Mouse (Mus musculus) kidney, adult 8-10 months (tissue): ENCODE measurements around the gene Nos1ap.

ENCODE experiments used
- DNase-seq, 2 experiments: peaks; one replicate each; pipeline ENCODE4 v3.0.0; 2022

Nos1ap gene

DNA sequence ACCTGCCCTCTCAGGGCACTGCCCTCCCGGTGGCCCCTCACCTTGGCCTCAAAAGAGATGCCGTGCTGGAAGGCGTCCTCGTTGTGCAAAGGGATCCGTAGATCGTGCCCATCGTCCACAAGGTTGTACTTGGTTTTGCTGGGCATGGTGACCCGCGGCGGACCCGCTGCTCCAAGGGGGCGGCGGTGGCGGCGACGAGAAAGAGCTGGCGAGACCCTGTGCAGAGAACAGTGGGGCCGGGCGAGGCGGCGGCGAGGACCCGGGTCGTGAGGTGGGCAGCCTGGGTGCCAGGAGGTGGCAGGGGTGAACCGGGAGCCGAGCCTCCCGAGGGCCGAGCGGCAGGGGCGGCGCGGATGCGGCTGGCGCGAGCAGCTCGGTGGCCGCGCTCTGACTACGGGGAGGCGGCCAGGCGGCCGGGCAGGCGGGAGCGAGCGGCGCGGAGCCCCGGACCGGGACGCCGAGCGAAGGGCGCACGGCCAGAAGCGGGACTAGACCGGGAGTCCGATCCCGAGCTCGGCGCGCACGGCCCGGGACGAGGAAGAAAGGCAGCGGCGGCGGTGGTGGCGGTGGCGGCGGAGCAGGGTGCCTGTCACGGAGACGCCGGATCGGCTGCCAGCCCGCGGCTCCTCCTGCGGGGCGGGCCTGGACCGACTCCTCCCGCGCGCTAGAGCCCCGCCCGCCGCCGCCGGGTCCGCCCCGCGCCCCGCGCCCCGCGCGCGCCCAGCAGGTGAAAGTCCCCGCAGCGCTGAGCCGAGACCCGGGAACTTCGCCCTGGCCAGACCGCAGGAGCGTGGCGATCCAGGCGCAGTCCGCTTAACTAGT, at the start of gene Nos1ap:
Nos1ap (minus strand) TSS at position 643 of the 822 bp plus-strand sequence.
- peak; percentile 87 to 89 for DNase-seq

DNA sequence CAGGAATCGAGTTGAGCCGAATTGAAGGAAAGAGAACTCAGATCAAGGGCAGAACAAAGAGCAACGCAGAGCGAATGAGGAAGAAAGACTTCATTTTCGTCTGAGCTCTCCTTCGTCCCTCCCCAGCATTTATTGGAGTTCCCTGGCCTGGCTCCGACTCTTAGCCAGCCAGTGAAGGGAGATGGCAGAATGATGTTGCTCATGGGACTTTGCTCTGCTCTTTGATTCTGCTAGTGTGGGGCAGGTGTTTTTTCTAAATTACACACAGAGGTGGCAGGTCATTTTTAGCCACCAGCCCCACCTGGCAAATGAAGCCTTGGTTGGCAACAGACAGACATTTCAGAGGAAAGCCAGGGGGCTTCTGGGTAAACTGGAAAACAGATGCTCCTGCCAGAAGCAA, 49.3 kb upstream of the Nos1ap start:
- no peak for DNase-seq

DNA sequence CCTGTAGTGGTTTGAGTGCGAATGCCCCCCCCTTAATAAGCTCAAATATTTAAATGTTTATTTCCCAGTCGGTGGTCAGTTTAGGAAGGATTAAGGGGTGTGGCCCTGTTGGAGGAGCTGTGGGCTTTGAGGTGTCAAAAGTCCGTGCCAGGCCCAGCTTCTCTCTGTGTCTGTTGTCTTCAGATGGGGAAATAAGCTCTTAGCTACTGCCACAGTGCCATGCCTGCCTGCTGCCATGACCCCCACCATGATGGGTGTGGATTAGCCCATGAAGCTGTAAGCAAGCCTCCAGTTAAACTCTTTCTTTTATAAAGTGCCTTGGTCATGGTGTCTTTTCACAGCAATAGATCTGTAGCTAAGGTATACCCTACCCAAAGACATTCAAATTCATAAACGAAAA, 43.2 kb upstream of the Nos1ap start:
- DNase-seq, result no peak

DNA sequence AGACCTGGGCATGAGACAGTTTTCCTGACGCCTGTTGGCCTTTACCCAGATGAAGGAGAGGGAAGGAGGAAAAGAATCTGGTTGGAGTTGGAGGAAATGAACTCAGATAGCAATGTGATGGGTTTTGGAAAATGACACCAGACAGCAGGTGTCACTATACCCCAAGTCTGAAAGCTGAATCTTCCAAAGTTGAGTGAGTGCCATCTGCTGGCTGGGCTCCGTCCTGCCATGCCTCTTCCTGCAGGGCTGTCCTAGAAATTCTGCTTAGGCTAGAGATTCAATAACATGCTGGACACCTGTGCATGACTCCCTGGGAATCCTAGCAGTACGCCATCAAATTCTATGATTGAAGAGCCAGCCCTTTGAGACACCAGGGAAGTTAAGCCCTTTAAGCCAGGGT, 42.7 kb upstream of the Nos1ap start:
- DNase-seq, result peak; percentile 69 to 85

DNA sequence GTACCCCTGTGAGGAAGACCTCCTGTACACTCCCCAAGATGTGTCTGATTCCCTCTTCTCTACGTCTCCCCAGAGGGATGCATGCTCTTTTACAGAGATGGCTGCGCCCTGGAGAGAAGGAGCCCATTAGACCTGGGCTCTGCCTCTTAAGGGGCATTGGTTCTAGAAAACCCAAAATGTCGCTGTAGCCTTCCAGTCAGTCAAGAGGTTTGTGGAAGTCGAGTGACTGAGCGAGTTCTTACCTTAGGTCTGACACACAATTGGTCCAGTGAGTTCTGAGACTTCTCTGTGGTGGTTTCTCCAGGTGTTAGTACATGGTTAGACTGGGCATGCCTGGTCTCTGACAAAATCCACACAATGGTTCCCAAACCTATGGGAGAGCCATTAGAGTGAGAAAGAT, 41.9 kb upstream of the Nos1ap start:
- no peak for DNase-seq

DNA sequence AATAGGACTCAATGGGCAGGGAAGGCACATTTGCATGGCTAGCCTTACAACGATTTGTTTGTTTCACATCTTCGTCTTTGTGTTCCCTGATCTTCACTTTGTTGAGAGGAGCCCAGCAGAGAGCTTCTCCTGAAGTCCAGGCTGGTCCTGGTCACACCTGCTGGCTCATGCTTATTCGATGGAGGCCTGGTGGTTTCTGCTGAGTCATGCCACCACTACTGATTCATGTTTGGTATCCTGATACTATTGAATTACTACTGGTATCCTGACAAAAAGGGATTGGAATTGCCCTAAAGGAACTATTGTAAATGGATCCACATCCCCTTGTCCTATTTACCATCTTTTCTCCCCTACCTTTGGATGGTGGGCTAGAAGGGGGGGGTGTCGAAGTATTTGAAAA, 40.8 kb upstream of the Nos1ap start:
- DNase-seq, result no peak

DNA sequence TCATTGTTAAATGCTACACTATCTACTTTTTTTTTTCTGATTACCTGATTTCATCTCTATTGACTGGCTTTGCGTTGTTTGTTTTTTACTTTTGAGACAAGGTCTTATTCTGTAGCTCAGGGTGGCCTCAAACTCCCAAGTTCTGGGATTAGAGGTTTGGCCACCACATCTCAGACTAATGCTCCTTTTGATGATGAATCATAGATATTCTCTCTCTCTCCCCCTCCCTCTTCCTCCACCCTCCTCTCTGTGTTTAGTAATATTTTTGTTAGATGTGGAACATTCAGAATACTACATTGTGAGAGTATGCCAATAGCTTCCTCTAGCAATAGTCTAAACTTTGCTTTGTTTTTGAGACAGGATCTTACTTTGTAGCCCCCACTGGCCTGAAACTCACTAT, 33.8 kb upstream of the Nos1ap start:
- DNase-seq, result no peak

DNA sequence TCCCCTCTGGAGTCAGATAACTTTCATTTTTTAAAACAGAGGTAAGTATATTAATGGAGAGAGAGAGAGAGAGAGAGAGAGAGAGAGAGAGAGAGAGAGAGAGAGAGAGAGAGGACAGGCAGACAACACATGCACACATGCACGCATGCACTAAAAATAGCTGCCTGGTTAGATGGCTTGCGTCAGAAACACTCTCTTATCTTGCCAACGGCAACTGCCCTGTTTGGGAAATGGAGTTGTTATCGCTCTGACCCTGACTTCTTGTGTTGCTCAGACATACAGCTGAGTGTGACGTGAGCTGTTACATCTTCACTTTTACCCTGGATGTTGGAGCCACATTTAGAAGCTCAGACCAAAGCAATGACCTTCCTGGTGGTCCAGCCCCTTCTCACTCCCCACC, 33.3 kb upstream of the Nos1ap start:
- no peak for DNase-seq

DNA sequence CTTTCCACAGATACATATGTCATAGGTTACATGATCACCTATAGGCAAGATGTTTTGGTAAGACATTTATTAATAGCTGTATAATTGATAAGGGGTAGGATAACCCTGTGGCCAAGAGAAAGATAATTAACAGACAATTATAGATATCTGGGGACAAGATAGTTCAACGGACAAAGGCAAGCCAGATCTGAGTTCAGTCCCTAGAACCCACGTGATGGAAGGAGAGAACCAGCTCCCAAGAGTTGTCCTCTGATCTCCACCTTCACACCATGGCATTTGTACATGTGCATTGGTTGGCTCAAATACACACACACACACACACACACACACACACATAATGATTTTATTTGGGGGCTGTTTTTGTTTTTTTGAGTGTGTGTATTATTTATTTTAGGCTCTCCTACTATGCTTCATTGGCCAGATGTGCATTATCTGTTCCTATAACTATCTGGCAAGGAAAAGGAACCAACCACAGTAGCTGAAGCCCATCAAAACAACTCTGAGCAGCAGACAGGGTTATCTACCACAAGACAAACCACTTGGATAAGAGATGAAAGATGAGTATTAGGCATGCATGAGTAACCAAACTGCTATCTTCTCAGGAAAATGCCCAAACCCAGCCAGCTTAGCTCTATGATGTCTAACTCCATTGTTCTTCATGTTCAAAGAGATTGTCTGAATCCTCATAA, 30.2 kb upstream of the Nos1ap start:
- no peak for DNase-seq

DNA sequence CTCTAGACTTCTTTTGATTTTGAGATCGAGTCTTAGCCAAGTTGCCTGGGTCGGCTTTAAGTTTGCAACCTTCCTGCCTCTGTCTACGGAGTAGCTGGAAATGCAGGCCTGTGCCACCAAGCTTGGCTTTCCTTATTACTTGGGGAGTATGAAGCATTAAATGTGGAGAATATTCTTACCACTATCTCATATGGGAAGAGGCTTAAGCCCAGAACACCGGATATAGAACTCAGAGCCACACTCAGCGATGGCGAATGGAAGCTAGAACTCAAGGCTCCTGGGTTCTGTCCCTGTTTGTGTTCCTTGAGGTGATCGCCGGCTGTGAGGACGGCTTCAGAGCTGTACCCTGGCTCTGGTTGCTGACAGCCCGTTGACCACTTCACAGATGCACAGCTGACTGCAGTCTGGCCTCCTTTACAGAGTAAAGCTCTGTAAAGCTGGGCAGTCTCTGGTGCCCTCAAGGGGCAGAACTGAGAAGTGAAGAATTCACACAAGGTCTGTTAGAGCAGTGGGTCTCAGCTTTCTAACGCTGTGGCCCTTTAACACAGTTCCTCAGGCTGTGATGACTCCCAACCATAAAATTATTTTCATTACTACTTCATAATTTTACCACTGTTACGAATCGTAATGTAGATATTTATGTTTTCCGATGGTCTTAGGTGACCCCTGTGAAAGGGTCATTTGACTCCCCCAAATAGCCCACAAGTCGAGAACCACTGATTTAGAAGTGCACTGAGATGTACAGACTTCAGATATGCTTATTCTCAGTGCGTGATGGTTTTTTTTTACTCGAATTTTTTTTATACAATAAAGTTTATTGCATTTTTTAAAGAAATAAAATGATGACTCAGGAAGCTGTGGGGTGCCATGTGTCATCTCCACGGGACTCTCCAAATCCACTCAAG, 23.6 kb upstream of the Nos1ap start:
- peak; percentile 43 to 77 for DNase-seq

DNA sequence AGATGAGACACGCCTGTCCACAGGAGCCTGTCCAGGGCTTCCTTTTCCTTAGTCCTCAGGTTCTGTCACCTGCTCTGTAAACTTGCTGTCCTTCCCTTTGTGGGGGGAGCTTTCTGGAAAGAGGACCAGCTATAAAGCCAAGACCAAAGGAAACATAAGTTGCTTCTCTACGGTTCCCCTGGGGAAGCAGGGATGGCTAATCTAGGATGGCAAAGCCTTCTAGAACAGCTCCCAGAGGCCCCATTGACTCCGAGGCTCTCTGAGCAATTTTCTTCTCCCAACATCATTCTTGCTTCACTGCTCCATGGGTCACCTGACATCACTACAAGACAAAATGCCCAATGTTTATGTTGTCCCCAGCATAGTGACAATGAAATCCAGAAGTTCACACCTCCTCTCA, 22.0 kb upstream of the Nos1ap start:
- DNase-seq, result no peak

DNA sequence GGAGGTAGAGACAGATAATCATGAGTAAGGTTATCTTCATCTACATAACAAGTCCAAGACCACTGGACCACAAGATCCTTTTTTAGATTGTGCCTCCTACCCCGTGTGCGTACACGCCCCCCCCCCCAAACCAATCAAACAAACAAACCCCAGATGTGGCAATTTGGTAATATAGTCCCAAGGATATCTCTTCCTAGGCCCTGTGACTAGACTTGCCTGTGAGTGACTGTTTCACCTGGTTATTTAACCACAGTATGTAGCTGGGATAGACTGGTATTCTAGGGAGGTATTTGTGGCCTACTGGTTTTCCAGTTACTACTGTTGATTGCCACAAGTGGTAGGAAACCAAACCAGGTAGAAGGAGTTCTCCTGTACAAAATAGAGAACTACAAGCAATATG, 21.0 kb upstream of the Nos1ap start:
- no peak for DNase-seq

DNA sequence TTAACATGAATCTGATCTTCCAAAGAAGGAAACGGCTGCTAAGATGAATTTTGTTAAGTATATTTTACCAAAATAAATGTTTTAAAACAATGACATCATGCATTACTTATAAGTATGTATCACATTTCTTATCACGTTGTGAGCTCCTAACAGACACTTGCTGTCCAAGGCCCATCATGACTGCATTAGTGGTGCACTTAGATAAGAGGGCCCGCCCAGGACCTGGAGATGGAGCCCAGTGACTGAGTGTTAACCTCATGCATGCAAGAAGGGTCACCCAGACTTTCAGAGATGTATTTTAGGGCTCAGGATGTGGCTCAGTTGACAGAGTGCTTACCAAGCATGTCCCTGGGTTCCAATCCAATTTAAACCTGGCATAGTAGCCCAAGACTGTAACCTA, 20.6 kb upstream of the Nos1ap start:
- no peak for DNase-seq

DNA sequence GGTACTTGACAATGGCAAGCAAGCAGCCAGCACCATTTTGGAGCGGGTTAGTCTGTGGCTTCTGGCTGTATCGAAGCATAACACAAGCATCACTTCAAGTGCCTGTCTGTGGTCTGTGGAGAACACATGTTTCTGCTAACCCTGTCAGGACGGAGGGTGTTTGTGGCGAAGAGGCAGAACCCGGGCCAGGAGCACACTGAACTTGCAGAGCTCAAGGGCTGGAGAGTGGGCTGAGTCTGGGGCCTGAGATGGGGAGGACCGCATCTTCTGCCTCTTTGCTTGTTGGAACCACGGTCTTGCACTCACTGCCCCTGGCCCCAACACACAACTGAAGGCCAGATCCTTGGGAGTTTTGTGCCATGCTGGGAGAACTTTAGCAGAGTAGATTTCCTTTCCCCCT, 20.2 kb upstream of the Nos1ap start:
- no peak for DNase-seq

DNA sequence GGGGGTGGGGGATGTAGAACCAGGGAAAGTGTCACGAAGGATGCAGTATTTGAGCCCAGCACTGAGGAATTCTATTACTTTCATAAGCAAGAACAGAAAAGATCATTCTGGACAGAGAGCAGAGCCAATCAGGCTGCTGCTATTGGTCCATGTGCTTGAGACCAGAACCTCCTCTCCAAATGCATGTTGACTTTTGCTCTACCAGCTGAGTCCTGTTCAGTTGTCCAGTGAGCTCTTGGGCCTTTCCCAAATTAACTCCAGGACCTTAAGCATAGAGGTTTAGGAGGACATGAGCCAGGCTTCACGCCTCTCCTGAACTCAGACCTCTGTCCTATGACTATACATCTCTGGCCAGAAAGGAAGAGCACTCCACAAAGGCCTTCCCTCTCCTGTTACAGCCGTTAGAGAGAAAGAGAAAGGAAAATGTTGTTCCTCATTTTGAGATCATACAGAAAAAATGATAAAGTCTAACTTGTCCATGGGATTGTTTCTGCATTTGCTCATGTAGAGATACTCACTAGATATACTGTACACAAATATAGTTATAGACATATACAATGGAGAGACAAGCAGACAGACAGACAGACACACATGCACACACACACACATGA, 18.9 kb upstream of the Nos1ap start:
- DNase-seq, result no peak

DNA sequence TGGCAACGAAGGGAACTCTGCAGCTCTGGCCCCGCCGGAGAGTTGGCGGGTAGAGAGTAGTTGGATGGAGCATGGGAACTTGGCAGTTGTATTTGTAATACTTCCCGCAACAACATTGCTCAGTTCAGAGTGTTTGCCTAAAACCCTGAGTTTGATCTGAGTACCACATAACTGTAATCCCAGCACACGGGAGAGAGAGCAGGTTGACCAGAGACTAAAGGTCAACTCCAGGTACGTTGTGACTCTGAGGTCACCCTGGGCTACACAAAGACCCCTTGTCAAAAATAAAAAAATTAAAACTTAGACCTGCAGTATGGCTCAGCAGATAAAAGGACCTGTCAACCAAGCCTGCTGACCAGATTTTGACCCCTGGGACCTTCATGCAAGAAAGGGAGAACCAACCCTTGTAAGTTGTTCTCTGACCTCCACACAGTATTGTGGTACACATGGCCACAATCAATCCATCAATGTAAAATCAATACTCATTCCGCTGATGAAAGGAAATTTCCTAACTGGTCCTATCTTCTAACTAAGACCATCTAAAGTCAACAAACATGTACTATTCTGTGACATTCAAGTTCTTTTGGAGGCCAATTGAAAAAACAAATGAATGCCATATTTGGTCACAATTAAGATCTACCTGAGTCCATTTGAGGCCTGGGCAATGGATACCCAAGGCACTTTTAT, 17.7 kb upstream of the Nos1ap start:
- DNase-seq, result no peak

DNA sequence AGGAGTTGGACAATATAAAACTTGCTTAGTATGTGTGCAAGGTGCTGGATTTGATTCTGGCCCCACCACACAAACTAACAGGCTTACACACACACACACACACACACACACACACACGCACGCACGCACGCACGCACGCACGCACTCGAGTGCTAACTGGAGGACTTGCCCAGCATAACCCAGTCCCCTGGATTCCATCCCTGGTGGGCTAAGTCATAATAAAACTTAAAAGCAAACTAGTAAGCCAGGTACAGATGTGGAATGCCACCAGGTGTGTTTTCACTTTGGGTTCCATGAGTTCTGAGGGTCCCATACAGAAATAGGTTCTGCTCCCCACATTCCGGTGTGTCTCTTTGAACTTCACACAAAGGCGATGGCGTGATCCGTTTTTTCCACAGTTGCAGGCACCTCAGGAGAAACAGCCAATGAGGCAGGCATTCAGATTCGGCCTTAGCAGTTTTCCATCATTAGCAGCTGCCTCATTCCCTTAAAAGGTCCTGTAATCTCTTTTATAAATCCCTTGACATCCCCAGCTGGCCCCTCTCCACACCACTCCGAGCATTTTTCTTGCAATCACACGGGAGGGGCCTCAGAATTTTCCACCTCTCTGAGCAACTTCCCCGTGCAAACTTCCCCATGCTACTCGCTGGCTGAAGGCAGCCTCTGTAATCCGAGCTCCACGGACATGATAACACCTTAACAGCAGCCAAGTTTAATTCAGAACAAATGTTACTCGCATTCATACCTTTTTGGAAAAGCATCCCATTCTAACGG, 15.8 kb upstream of the Nos1ap start:
- no peak for DNase-seq

DNA sequence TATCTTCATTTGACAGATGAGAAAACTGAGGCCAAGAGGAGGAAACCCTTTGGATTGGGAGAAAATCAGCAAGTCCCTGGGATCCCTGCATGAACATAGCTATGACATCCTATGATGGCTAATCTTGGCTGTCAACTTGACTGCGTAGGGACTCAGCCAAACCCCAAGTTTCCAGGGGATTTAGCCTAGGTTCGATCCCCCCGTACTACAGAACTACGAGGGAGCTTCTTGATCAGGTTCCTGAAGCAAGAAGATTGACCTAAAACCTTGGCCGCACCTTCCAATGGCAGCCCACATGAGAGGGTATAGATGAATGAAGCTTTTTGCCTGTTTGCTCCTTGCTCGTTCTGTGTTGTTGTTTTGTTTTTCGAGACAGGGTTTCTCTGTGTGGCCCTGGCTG, 4.9 kb upstream of the Nos1ap start:
- no peak for DNase-seq

DNA sequence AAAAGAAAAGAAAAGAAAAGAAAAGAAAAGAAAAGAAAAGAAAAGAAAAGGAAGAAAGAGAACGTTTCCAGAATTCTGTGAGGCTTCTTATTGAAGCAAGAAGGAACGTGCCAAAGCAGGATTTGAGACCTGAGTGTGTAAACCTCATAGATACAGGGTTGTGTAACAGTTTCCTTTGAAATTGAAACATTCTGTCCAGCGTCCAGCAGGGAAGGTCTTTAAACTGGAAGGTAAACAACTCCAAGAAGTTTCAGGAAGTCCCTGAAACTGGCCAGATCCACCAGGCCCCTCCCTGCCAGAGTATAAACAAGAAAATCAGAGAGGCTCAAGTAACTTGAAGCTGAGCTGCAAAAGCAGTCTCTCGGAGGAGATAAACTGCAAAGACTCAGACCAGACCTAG, 870 bp upstream of the Nos1ap start:
- no peak for DNase-seq

DNA sequence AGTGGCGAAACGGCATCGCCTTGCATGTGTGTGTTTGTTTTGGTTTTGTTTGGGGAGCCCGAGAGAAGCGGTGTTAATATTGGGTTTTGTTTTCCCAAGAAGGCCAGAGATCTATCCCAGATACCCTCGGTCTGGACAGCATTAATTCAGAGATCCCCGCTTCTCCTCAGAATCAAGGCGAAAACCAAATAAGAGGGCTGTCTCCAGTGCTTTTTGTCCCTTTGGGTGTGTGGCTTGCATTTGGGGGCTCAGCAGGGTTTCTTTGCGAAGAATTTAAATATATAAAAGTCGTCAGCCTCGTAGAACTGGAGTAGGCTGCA, 340 bp upstream of the Nos1ap start:
- no peak for DNase-seq

DNA sequence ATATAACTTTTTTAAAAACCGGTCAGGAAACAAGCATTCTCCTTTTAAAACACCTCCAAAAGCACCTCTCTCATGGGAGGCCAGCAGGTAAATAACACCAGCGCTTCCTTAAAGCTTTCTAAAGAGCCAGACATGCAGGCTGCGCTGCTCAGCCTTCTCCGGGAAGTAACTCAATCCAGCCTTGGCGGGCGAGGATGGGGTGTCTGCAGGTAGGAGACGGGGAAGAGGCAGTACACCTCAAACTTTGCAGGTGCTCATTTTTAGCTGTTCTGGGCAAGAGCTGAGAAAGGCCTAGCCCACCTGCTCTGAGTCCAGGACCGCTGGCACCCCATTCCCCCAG, 812 bp downstream of the Nos1ap start:
- no peak for DNase-seq

DNA sequence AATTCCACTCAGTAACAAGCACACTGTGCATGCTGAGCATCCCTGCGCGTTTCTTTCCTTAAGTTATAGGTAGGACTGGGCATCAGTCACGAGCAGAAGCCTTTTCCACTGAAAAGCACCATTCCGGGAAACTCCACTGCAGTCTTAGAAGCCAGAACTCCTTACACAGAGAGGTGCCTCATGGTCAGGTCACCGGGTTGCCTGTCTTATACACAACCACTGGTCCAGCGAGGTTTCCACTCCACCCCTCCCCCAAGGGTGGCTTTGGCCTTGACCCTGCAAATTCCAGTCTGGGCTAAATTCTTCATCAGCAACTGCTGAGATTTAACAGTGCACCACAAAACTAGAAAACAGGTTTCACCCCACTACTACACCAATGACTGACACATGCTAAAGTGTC, 1.3 kb downstream of the Nos1ap start:
- peak; percentile 59 to 60 for DNase-seq
